Mouse (Mus musculus) G1E (cell line): Measurements from ENCODE around the gene Mycbp. TPM values are rescaled to one million over a fixed set of nuclear protein-coding genes. Genes with fewer than 3 reads are reported as not detected.

Experiments used
- ATAC-seq: 2 replicates; pipeline ENCODE4 v1.8.0; 2016; ENCODE audit warnings: mild to moderate bottlenecking; ENCODE audit not compliant: insufficient number of reproducible peaks, poor library complexity, low FRiP score, severe bottlenecking; ENCODE audit errors: extremely low read depth
- DNase-seq: peaks from one replicate; pipeline ENCODE4 v3.0.0; 2012; ENCODE audit warnings: low spot score
- H3K27me3 ChIP-seq: 2 replicates; pipeline ENCODE4 v1.6.1; 2012; ENCODE audit warnings: mild to moderate bottlenecking, low read length, inconsistent platforms; ENCODE audit not compliant: insufficient read depth
- H3K36me3 ChIP-seq: replicated peaks from 2 replicates; pipeline ENCODE3; 2012; ENCODE audit warnings: mild to moderate bottlenecking, inconsistent platforms
- H3K4me1 ChIP-seq: 2 replicates; pipeline ENCODE4 v1.6.1; 2012; ENCODE audit warnings: low read depth, low read length, inconsistent platforms, mixed read lengths; ENCODE audit not compliant: insufficient read depth
- H3K4me3 ChIP-seq: 2 replicates; pipeline ENCODE4 v1.5.1; 2012; ENCODE audit warnings: low read depth, mild to moderate bottlenecking, inconsistent platforms, low read length, moderate library complexity, mixed read lengths
- H3K9me3 ChIP-seq: replicated peaks from 2 replicates; pipeline ENCODE4 v1.6.1; 2012; ENCODE audit warnings: inconsistent platforms
- CTCF ChIP-seq: IDR thresholded peaks from 2 replicates; pipeline ENCODE4 v1.5.1; 2012; ENCODE audit warnings: low read depth, low read length, inconsistent platforms, mixed read lengths
- GATA1 ChIP-seq: IDR thresholded peaks from 2 replicates; pipeline ENCODE4 v1.6.1; 2012; ENCODE audit warnings: borderline replicate concordance, low read length, inconsistent platforms, mixed read lengths
- GATA2 ChIP-seq: IDR thresholded peaks from 2 replicates; pipeline ENCODE4 v1.6.1; 2012; ENCODE audit warnings: low read depth, low read length, inconsistent platforms, borderline replicate concordance
- POLR2AphosphoS5 ChIP-seq: IDR thresholded peaks from 2 replicates; pipeline ENCODE4 v1.6.1; 2012; ENCODE audit warnings: low read depth, low read length, inconsistent platforms; ENCODE audit not compliant: insufficient replicate concordance
- TAL1 ChIP-seq: conservative IDR thresholded peaks from 2 replicates; pipeline ENCODE4 v1.6.1; 2012; ENCODE audit warnings: low read depth, low read length, inconsistent platforms, mixed read lengths
- polyA plus RNA-seq: library from polyadenylated mRNA; stranded (reverse); fragments of >175 nt; gene quantifications from 2 replicates; pipeline ENCODE4 v1.2.3, GENCODE M21; 2012
- total RNA-seq, 2 experiments: library from RNA; stranded (forward) in 1 of 2; stranded (reverse) in 1 of 2; fragments of 200-1000 nt in 1 of 2; fragments of >200 nt in 1 of 2; fragmentation: Nextera tagmentation in 1 of 2; gene quantifications; 2 replicates each; pipeline ENCODE4 v1.2.3; 2014 to 2017

The Mycbp gene
- total and polyA plus RNA-seq, 3 experiments: 26.6 to 47.3 (median 28.1) TPM

- H3K36me3 ChIP-seq: no peaks in the 10 kb centered on the region
- TF ChIP-seq POLR2AphosphoS5 (no peak), CTCF (no peak), TAL1 (no peak), GATA2 (no peak), GATA1 (no peak)
- peaks cover 24% of the 10 kb centered on the region for H3K27me3 ChIP-seq
- DNase-seq (no peak), ATAC-seq (no peak)
- H3K4me1 ChIP-seq: no peaks in the 10 kb centered on the region
- no peak overlapping the region for H3K4me3 ChIP-seq
- H3K9me3 ChIP-seq: no peaks in the 10 kb centered on the region
These were observed 45.0 kb downstream of the Mycbp start for GRCm38 (mm10) chr4:123949649-123950048.

GRCm38 (mm10) chr4:123952059-123952458 is 47.4 kb downstream of the Mycbp start:
- no peaks in the 10 kb centered on the region for H3K36me3 ChIP-seq
- H3K4me3 ChIP-seq: no peak overlapping the region
- ATAC-seq: no peak
- no peaks in the 10 kb centered on the region for H3K9me3 ChIP-seq
- H3K4me1 ChIP-seq: no peaks in the 10 kb centered on the region
- TF ChIP-seq TAL1: no peak
- no peak for TF ChIP-seq CTCF
- no peak for TF ChIP-seq GATA2
- TF ChIP-seq POLR2AphosphoS5: no peak
- no peak for TF ChIP-seq GATA1
- no peak for DNase-seq
- H3K27me3 ChIP-seq: peaks cover 26% of the 10 kb centered on the region

GRCm38 (mm10) chr4:123956703-123957491 is 52.3 kb downstream of the Mycbp start:
- Histone ChIP-seq H3K36me3 (no peaks in the 10 kb centered on the region), H3K27me3 (peaks cover 36% of the 10 kb centered on the region), H3K9me3 (no peaks in the 10 kb centered on the region), H3K4me1 (peaks cover 3% of the 10 kb centered on the region; the same call in 1 of the 2 replicates), H3K4me3 (no peak overlapping the region)
- TF ChIP-seq CTCF: peak; percentile 22; the same call in 1 of the 2 replicates
- TF ChIP-seq GATA1: no peak
- no peak for TF ChIP-seq POLR2AphosphoS5
- DNase-seq (peak; percentile 65), ATAC-seq (peak; percentile 54; the same call in 1 of the 2 replicates)

- H3K36me3 ChIP-seq: no peaks in the 10 kb centered on the region
- no peaks in the 10 kb centered on the region for H3K9me3 ChIP-seq
- H3K4me1 ChIP-seq: peaks cover 3% of the 10 kb centered on the region; the same call in 1 of the 2 replicates
- DNase-seq: no peak
- H3K4me3 ChIP-seq: no peak overlapping the region
- TF ChIP-seq POLR2AphosphoS5 (no peak), GATA2 (no peak), GATA1 (no peak), TAL1 (no peak), CTCF (no peak)
- ATAC-seq: no peak
- H3K27me3 ChIP-seq: peaks cover 34% of the 10 kb centered on the region
These were observed 52.8 kb downstream of the Mycbp start for GRCm38 (mm10) chr4:123957492-123957808.

GRCm38 (mm10) chr4:123957891-123958290 is 53.3 kb downstream of the Mycbp start:
- TF ChIP-seq GATA1 (no peak), TAL1 (no peak), GATA2 (no peak)
- Histone ChIP-seq H3K9me3 (no peaks in the 10 kb centered on the region), H3K4me1 (peaks cover 3% of the 10 kb centered on the region; the same call in 1 of the 2 replicates), H3K36me3 (no peaks in the 10 kb centered on the region), H3K4me3 (no peak overlapping the region), H3K27me3 (peaks cover 33% of the 10 kb centered on the region)
- ATAC-seq (no peak), DNase-seq (no peak)

GRCm38 (mm10) chr4:123960955-123961354 is 56.3 kb downstream of the Mycbp start:
- ATAC-seq: no peak
- no peak for TF ChIP-seq TAL1
- TF ChIP-seq GATA1: no peak
- TF ChIP-seq GATA2: no peak
- no peak for TF ChIP-seq POLR2AphosphoS5
- no peak for TF ChIP-seq CTCF
- Histone ChIP-seq H3K9me3 (no peaks in the 10 kb centered on the region), H3K27me3 (peaks cover 34% of the 10 kb centered on the region), H3K4me1 (peaks cover 3% of the 10 kb centered on the region; the same call in 1 of the 2 replicates), H3K36me3 (no peaks in the 10 kb centered on the region), H3K4me3 (no peak overlapping the region)
- no peak for DNase-seq

Other genes starting within 250 kb of the Mycbp start
- 169 and 174 TPM in 2 replicates for gene Macf1, start 220.5 kb upstream of the Mycbp start, total RNA-seq (2014; fragmentation: Nextera tagmentation)
- gene Macf1, start 220.5 kb upstream of the Mycbp start, total RNA-seq (2017): 116 and 129 TPM in 2 replicates
- gene Macf1, start 220.5 kb upstream of the Mycbp start, polyA plus RNA-seq: 33.7 and 39.3 TPM in 2 replicates
- gene Ndufs5, start 186.6 kb upstream of the Mycbp start, total RNA-seq (2014; fragmentation: Nextera tagmentation): 5.8 and 6.6 TPM in 2 replicates
- gene Ndufs5, start 186.6 kb upstream of the Mycbp start, total RNA-seq (2017): 80.6 and 87.6 TPM in 2 replicates
- gene Ndufs5, start 186.6 kb upstream of the Mycbp start, polyA plus RNA-seq: 52.2 and 74.9 TPM in 2 replicates
- 67.6 and 70.1 TPM in 2 replicates for gene Akirin1, start 154.5 kb upstream of the Mycbp start, total RNA-seq (2014; fragmentation: Nextera tagmentation)
- gene Akirin1, start 154.5 kb upstream of the Mycbp start, total RNA-seq (2017): 61.8 and 68.4 TPM in 2 replicates
- gene Akirin1, start 154.5 kb upstream of the Mycbp start, polyA plus RNA-seq: 179 and 257 TPM in 2 replicates
- gene Rhbdl2, start 117.0 kb upstream of the Mycbp start, total RNA-seq (2014; fragmentation: Nextera tagmentation): not detected in 2 replicates
- 0.11 TPM in 1 of 2 replicates, not detected in the other for gene Rhbdl2, start 117.0 kb upstream of the Mycbp start, total RNA-seq (2017)
- not detected in 2 replicates for gene Rhbdl2, start 117.0 kb upstream of the Mycbp start, polyA plus RNA-seq
- gene 4933427I04Rik, start 45.2 kb upstream of the Mycbp start, total RNA-seq (2014; fragmentation: Nextera tagmentation): not detected in 2 replicates
- gene 4933427I04Rik, start 45.2 kb upstream of the Mycbp start, total RNA-seq (2017): 0.17 and 0.22 TPM in 2 replicates
- gene 4933427I04Rik, start 45.2 kb upstream of the Mycbp start, polyA plus RNA-seq: not detected in 2 replicates
- 50.1 and 54.7 TPM in 2 replicates for gene Rragc, start 12.6 kb downstream of the Mycbp start, total RNA-seq (2014; fragmentation: Nextera tagmentation)
- 113 and 141 TPM in 2 replicates for gene Rragc, start 12.6 kb downstream of the Mycbp start, total RNA-seq (2017)
- gene Rragc, start 12.6 kb downstream of the Mycbp start, polyA plus RNA-seq: 24.2 and 34.2 TPM in 2 replicates
- not detected in 2 replicates for gene 4930535I16Rik, start 13.2 kb downstream of the Mycbp start, total RNA-seq (2014; fragmentation: Nextera tagmentation)
- gene 4930535I16Rik, start 13.2 kb downstream of the Mycbp start, total RNA-seq (2017): not detected in 2 replicates
- gene 4930535I16Rik, start 13.2 kb downstream of the Mycbp start, polyA plus RNA-seq: 0.20 TPM in 1 of 2 replicates, not detected in the other